ENCODE assay signal across 12 mouse cellular contexts in genomic region chr5:100231574-100231973, GRCm38 (mm10).
"Had no signal": no experiment of that assay in that cellular context is flagged by ENCODE, and none has a peak within 500 bp of the region (broad histone marks: within the 10 kb centered on the region; RNA-seq: fewer than 3 reads in every experiment).

No protein-coding gene starts in this region.

- H3K9ac ChIP-seq: liver, embryonic 14.5 days; midbrain, embryonic 12.5 days had no signal

- H3K4me2 ChIP-seq: limb, embryonic 13.5 days; midbrain, embryonic 12.5 days had no signal

- H3K27ac ChIP-seq: kidney, postnatal 0 days; limb, embryonic 13.5 days; liver, embryonic 14.5 days; midbrain, embryonic 12.5 days; stomach, postnatal 0 days had no signal

- H3K4me3 ChIP-seq: limb, embryonic 13.5 days; midbrain, embryonic 12.5 days had no signal

- H3K36me3 ChIP-seq: limb, embryonic 13.5 days; midbrain, embryonic 12.5 days had no signal

- H3K9me3 ChIP-seq: limb, embryonic 13.5 days; midbrain, embryonic 12.5 days had no signal

- DNase-seq: kidney, adult 11 months; kidney, adult 9 months; kidney, postnatal 36 days; layer of hippocampus, adult 9-11 months; layer of hippocampus, postnatal 36 days; lung, adult 18-20 months; lung, postnatal 36 days had no signal

- H3K27me3 ChIP-seq: limb, embryonic 13.5 days; midbrain, embryonic 12.5 days had no signal
